Mouse (Mus musculus) hindbrain, embryonic 16.5 days (tissue): ENCODE measurements around the gene Celsr1. TPM values are rescaled to one million over a fixed set of nuclear protein-coding genes. Genes with fewer than 3 reads are reported as not detected.
"Not testable (repeated sequence)": the region's sequence is repeated elsewhere in the genome, so short reads cannot be mapped to it uniquely, and the experiment has no call there.

Source experiments
- ATAC-seq: fragments of 200-750 bp; cut with Nextera tagmentation; 2 replicates; pipeline ENCODE4 v1.8.0; 2017; ENCODE audit warnings: moderate TSS enrichment, moderate library complexity
- H3K27ac ChIP-seq: fragments of 300-500 bp; sonication (generic); 2 replicates; pipeline ENCODE4 v1.5.1; 2014; ENCODE audit warnings: low read depth, mild to moderate bottlenecking, control low read depth, low read length, moderate library complexity
- H3K27me3 ChIP-seq: fragments of 300-500 bp; sonication (generic); replicated peaks from 2 replicates; pipeline ENCODE4 v1.6.1; 2014; ENCODE audit warnings: low read length; ENCODE audit not compliant: control insufficient read depth, insufficient read depth
- H3K36me3 ChIP-seq: fragments of 300-500 bp; sonication (generic); 2 replicates; pipeline ENCODE4 v1.6.1; 2014; ENCODE audit warnings: mild to moderate bottlenecking, low read length, moderate library complexity, mixed read lengths; ENCODE audit not compliant: control insufficient read depth, insufficient read depth
- H3K4me1 ChIP-seq: fragments of 300-500 bp; sonication (generic); 2 replicates; pipeline ENCODE4 v1.6.1; 2014; ENCODE audit warnings: low read depth, low read length; ENCODE audit not compliant: control insufficient read depth, insufficient read depth
- H3K4me2 ChIP-seq: fragments of 300-500 bp; sonication (generic); 2 replicates; pipeline ENCODE4 v1.6.1; 2014; ENCODE audit warnings: mild to moderate bottlenecking, low read length, control low read depth, moderate library complexity
- H3K4me3 ChIP-seq: fragments of 300-500 bp; sonication (generic); 2 replicates; pipeline ENCODE4 v1.5.1; 2014; ENCODE audit warnings: mild to moderate bottlenecking, low read length, control low read depth, moderate library complexity
- H3K9ac ChIP-seq: fragments of 300-500 bp; sonication (generic); 2 replicates; pipeline ENCODE4 v1.6.1; 2014; ENCODE audit warnings: low read depth, mild to moderate bottlenecking, control low read depth, low read length, moderate library complexity
- H3K9me3 ChIP-seq: fragments of 300-500 bp; sonication (generic); 2 replicates; pipeline ENCODE4 v1.6.1; 2014; ENCODE audit warnings: mild to moderate bottlenecking, low read length, moderate library complexity; ENCODE audit not compliant: control insufficient read depth
- WGBS: fragments of 180-500 bp; shearing (Covaris S2); extraction: QIAGEN DNeasy Blood & Tissue Kit; methylation state at CpG from one replicate; pipeline ENCODE4 v1.1.7; 2014; 5-methylcytosine and 5-hydroxymethylcytosine counted together
- polyA plus RNA-seq: library from polyadenylated mRNA; unstranded; fragments of >200 nt; fragmentation: Nextera tagmentation; extraction: Ambion mirVana; gene quantifications from 2 replicates; pipeline ENCODE4 v1.2.1, GENCODE M21; 2015

The Celsr1 gene
- polyA plus RNA-seq, 1 experiment from 2014 or later, result 0.76 TPM

DNA sequence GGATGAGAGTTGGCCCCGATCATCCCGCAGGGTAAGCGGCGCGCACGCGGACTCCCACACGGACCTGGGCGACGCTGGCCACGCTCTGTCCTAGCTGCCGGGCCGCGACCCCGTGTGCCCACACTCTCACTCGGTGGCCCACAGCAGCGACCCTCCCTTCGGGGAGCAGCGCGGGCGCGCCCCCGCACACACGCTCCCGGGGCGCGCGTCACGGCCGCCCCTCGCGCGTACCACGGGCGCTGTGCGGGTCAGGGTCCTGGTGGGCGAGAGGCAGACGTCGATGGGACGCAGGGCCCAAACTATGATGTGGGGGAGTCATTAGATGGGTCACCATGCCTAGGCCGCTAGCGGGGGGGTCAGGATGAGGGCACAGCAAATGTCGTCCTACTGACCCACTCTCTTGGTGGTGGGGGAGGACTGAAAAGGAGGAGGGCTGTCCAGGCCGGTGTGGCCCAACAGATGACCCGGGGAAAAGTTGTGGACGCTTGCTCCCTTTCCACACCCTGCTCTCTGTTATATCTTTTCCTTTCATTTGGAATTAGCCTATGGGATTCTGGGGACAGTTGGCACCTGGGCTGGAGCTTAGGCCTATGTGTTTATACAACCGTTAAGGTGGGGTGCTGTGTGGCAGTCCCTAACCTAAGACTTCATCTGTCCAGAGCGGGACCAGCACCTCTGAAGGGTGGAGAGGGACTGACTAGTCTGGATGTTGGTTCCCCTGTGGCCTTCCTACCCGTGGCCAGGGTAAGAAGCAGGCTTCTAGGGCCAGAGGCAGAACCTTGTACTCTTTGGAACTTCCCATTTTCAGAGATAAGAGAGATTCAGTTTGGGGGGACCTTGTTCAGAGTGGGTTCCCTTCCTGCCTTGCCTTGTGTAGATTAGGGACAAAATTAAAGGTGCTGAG is 25.6 kb upstream of the Celsr1 start:
- Histone ChIP-seq H3K9me3 (no peaks in the 10 kb centered on the region), H3K9ac (peak overlapping the region; percentile 99), H3K27me3 (no peaks in the 10 kb centered on the region), H3K4me1 (peaks cover 36% of the 10 kb centered on the region), H3K4me3 (peak overlapping the region; percentile 78), H3K36me3 (no peaks in the 10 kb centered on the region), H3K27ac (peak overlapping the region; percentile 93), H3K4me2 (peak overlapping the region; percentile 80)
- ATAC-seq, result peak; percentile 60
- WGBS, result 2% methylated on average over 40 of the region's 49 CpGs

DNA sequence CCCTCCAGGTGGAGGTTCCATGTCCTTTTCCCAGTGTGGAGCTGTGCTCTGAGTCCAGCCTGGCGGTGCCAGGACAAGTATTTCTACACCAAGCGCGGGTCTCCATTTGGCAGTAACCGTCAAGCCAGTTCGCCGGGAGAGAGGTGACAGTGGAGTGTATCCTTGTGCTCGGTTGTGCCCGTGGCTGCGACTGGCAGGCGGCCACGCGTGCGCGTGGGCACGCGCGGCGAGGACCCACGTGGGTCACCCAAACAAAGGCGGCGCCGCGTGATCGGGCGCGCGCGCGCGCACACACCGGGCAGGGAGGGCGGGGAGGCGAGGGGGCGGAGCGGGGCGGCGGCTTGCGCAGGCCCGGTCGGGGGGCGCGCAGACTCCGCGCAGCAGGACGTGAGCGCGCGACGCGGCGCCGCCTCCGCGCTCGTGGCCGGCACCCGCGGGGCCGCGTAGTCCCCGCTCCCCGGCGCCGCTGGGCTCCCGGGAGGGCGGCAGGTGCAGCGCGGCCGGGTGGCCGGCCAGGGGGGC is 24.9 kb upstream of the Celsr1 start:
- ATAC-seq, result peak; percentile 77
- peak overlapping the region; percentile 80 for H3K4me2 ChIP-seq
- H3K9me3 ChIP-seq, result no peaks in the 10 kb centered on the region
- peak overlapping the region; percentile 93 for H3K27ac ChIP-seq
- H3K27me3 ChIP-seq, result no peaks in the 10 kb centered on the region
- WGBS, result under 1% methylated on average over 63 of the region's 70 CpGs
- peaks cover 38% of the 10 kb centered on the region for H3K4me1 ChIP-seq
- H3K36me3 ChIP-seq, result no peaks in the 10 kb centered on the region
- H3K9ac ChIP-seq, result peak overlapping the region; percentile 99
- peak overlapping the region; percentile 78 for H3K4me3 ChIP-seq

DNA sequence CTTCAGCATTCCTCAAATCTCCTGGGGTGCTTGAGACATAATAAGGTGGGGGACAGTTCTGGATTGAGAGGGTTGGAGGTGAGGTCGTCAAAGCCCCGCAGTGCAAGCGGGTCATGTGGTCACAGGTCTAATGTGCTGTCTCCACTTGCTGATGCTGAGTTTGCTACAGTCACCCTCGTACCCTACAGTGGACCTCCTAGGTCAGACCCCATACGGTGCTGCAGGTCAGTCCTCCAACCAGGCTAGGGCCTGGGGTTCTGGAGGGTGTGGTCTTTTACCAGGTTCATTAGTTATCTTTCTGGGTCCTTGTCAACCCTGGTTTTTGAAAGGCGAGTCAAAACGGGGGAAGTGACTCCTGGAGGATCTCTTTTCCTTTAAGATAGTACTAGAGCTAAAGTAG is 24.3 kb upstream of the Celsr1 start:
- Histone ChIP-seq H3K9ac (peak overlapping the region; percentile 99), H3K27ac (peak overlapping the region; percentile 93), H3K36me3 (no peaks in the 10 kb centered on the region), H3K4me1 (peaks cover 38% of the 10 kb centered on the region), H3K9me3 (no peaks in the 10 kb centered on the region), H3K27me3 (no peaks in the 10 kb centered on the region), H3K4me3 (peak overlapping the region; percentile 78), H3K4me2 (peak overlapping the region; percentile 80)
- WGBS, result 4% methylated on average over 7 of the region's 7 CpGs
- peak; percentile 12; the same call in 1 of the 2 replicates for ATAC-seq

DNA sequence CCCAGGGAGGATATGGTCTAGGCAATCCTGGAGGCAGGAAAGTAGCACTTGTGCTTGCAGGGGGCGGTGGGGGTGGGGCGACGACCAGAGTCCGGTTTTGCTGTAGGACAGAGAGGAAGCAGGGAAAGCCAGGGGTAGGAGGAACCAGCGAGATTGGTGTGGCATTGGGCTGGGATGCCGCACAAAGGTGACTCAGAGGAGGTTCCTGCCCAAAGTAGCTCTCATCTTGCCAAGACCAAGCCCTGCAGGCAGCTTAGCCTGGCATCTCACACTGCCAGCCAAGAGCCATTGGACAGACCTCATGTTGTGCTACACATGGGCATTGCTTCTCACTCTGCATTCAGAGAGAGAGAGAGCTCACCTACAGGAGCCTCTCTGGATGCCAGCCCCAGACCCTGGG is 23.8 kb upstream of the Celsr1 start, which contains the start of gene Gramd4:
Gramd4 (plus strand) TSS at position 283 of the 400 bp plus-strand sequence.
- Histone ChIP-seq H3K4me2 (peak within 1 kb of the TSS; percentile 80), H3K27ac (peak within 1 kb of the TSS; percentile 93), H3K9ac (peak within 1 kb of the TSS; percentile 99), H3K27me3 (no peaks in the 10 kb centered on the region), H3K9me3 (no peaks in the 10 kb centered on the region), H3K36me3 (no peaks in the 10 kb centered on the region), H3K4me1 (peaks cover 38% of the 10 kb centered on the region), H3K4me3 (peak within 1 kb of the TSS; percentile 78)
- ATAC-seq, result 0 out of 2 replicates have a peak, but pooled peaks have one; percentile 9
- 23% methylated on average over 6 of the region's 6 CpGs for WGBS

DNA sequence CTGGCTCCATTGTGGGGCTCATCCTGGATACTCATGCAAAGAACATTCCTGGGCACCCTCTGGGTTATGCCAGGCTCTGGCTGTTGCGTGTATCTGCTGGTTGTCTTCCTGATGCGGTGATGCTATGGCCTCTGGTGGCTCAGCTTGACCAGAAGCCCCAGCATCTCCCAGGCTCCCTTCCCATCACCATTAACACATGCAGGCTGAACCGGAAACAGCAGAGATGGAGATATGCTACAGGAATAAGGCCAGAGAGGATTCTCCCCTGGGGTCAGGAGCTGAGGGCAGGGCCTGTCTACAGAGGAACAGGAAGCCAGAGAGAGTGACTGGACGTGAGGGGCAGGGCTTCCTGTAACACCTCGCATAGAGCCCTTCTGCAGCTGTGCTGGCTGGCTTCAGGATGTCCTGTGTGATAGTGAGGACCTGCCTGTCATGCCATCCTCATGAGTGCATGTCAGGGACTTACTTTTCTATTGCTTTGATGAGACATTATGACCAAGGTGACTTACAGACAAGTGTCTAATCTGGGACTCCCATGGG is 22.7 kb upstream of the Celsr1 start:
- H3K9me3 ChIP-seq, result no peaks in the 10 kb centered on the region
- no peaks in the 10 kb centered on the region for H3K36me3 ChIP-seq
- WGBS, result 87% methylated on average over 5 of the region's 5 CpGs
- no peaks in the 10 kb centered on the region for H3K27me3 ChIP-seq
- no peak overlapping the region for H3K27ac ChIP-seq
- ATAC-seq, result no peak
- no peak overlapping the region for H3K9ac ChIP-seq
- peaks cover 28% of the 10 kb centered on the region for H3K4me1 ChIP-seq
- H3K4me2 ChIP-seq, result no peak overlapping the region
- no peak overlapping the region for H3K4me3 ChIP-seq

DNA sequence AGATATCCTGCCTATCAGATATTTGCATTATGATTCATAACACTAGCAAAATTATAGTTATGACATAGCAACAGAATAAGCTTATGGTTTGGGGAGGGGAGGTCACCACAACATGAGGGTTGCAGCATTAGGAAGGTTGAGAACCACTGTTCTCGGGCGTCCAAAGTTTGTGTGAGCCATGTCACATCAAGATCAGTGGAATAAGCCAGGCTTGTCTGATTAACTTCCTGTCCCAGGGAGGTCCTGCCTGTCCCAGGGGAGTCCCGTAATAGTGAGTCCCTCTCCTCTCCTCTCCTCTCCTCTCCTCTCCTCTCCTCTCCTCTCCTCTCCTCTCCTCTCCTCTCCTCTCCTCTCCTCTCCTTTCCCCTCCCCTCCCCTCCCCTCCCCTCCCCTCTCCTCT is 21.3 kb upstream of the Celsr1 start:
- ATAC-seq, H3K4me2 ChIP-seq: not testable (repeated sequence)
- 77% methylated on average over 3 of the region's 3 CpGs for WGBS

DNA sequence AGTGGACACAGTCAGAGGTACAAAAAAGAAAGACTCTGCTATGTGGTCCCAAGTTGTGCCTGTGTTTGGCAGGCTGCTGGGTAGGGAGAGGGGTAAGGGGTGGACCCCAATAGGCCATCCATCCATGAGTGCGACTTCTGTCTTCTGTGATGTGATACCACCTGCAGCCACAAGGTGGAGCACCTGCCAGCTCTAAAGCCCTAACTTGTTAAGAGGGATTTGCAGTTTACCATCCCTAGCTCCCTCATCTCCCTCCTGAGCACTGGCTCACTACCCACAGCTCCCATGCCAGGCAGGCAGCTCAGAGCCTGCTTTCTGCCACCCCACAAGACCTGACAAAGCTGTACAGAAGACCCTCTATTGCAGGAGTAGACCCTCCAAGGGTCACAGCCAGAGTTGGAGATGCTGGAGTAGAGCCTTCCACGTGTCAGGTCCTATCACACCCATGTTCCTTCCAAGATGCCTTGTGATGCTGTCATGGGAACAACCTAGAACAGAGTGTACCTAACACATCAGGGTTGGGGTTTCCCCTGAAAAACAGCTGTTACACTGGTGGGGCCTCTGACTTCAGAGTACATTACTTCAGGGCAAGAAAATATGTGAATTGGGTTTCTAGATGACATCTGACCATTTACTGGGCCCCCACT is 20.4 kb upstream of the Celsr1 start:
- H3K4me3 ChIP-seq, result no peak overlapping the region
- no peaks in the 10 kb centered on the region for H3K27me3 ChIP-seq
- peak; percentile 47 for ATAC-seq
- H3K9ac ChIP-seq, result no peak overlapping the region
- peaks cover 10% of the 10 kb centered on the region for H3K4me1 ChIP-seq
- H3K36me3 ChIP-seq, result no peaks in the 10 kb centered on the region
- WGBS, result 42% methylated on average over 2 of the region's 2 CpGs
- H3K9me3 ChIP-seq, result no peaks in the 10 kb centered on the region
- no peak overlapping the region for H3K4me2 ChIP-seq
- no peak overlapping the region for H3K27ac ChIP-seq

More for the DNA sequence above, 21.3 kb upstream of the Celsr1 start:
- H3K9ac ChIP-seq, H3K27ac ChIP-seq, H3K4me3 ChIP-seq, H3K36me3 ChIP-seq, H3K27me3 ChIP-seq, H3K9me3 ChIP-seq: not testable (repeated sequence)
- H3K4me1 ChIP-seq, result peaks cover 13% of the 10 kb centered on the region

DNA sequence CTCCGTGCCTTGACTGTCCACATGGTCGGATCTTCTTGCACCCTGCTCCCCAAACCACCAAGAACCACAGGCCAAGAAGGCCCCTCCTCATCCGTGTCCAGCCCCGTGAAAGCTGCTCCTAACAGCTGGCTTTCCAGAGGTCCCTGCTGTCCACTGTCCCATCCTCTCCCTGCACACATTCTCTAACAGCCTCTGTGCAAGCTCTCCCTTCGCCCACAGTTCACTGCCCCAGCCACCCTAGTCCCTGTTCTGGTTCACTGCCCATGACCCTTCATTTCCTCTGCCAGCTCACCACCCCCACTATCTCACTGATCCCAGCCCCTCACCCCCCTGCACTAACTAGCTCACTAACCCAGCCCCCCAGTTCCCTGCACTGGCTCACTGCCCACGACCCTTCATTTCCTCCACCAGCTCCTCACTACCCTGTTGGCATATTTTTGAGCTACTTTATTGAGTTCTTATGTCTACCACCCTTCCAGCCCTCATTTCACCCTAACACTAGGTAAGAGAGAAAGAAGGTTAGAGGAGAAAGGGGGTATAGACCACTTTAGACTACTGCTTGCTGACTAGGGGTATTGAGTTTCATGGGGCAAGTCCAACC is 18.4 kb upstream of the Celsr1 start:
- H3K27me3 ChIP-seq, result no peaks in the 10 kb centered on the region
- WGBS, result 68% methylated on average over 6 of the region's 6 CpGs
- H3K27ac ChIP-seq, result no peak overlapping the region
- H3K9me3 ChIP-seq, result no peaks in the 10 kb centered on the region
- no peak overlapping the region; the same call in 1 of the 2 replicates for H3K9ac ChIP-seq
- peaks cover 2% of the 10 kb centered on the region; the same call in 1 of the 2 replicates for H3K4me1 ChIP-seq
- no peak for ATAC-seq
- no peak overlapping the region for H3K4me2 ChIP-seq
- no peak overlapping the region for H3K4me3 ChIP-seq
- H3K36me3 ChIP-seq, result no peaks in the 10 kb centered on the region
